Comparison of ENCODE assay signal across 16 mouse cellular contexts in the genomic region with DNA sequence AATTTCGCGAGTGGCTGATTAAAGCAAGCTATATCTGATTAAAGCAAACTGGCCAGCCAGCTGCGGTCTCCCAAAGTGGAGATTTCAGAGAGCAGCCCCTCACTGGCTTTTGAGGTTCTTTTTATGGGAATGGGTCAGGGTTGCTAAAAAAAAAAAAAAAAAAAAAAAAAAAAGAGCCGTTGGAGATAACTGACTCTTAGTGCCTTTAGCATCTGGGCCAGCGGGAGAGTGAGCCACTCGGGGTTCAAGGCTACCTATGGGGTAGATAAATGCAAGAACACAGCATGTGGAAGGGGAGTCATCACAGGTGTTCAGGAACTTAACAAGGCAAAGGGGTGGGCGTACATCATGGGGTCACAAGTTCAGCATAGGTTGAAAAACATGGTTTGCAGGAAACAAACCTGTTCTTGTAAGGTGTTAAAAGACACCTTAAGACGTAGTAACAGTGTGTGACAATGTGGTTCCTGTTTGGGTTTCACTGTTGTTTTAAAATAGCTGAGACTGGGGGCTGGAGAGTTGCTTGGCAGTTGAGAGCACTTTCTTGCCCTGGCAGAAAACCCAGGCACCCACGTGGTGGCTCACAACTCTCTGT. TPM values are rescaled to one million over a fixed set of nuclear protein-coding genes. Genes with fewer than 3 reads are reported as not detected.
DNase-seq lines count a peak whose midpoint lies in the region; ATAC-seq and TF ChIP-seq lines count a peak whose summit lies in the region.
"Had no signal": no experiment of that assay in that cellular context is flagged by ENCODE, and none has a peak within 500 bp of the region (broad histone marks: within the 10 kb centered on the region; RNA-seq: fewer than 3 reads in every experiment).

No protein-coding gene starts in this region.

- TF ChIP-seq POLR2A in testis, adult 2 months (IDR thresholded peaks at IDR 0.05; ENCODE audit: control insufficient read depth, low read depth, low read length), result no peak
- TF ChIP-seq POLR2A in myocyte (IDR thresholded peaks at IDR 0.05; ENCODE audit: insufficient read length, low read depth), result no peak

- H3K79me2 ChIP-seq in myocyte (ENCODE audit: control insufficient read depth, insufficient read depth), result peaks cover 12% of the 10 kb centered on the region

- H3K9me3 ChIP-seq in kidney, embryonic 15.5 days (replicated peaks), result no peaks in the 10 kb centered on the region
- no peaks in the 10 kb centered on the region for H3K9me3 ChIP-seq in embryonic facial prominence, embryonic 14.5 days (ENCODE audit: control insufficient read depth, low read length)
- H3K9me3 ChIP-seq: embryonic facial prominence, embryonic 15.5 days had no signal

- no peak for DNase-seq in kidney, postnatal 36 days
- no peak for DNase-seq in testis, postnatal 14 days (ENCODE audit: low spot score)
- no peak for DNase-seq in embryonic facial prominence, embryonic 14.5 days (ENCODE audit: low spot score)
- no peak for DNase-seq in cerebellum, postnatal 10 days
- no peak for DNase-seq in right cerebral cortex, adult 18-20 months
- DNase-seq: adrenal gland, postnatal 25 days; cerebellum, postnatal 25 days; kidney, postnatal 25 days; retina, postnatal 1 day; spleen, adult 18-20 months had no signal

- H3ac ChIP-seq in myocyte (ENCODE audit: control insufficient read depth, insufficient read length), result no peak overlapping the region

- H3K4me2 ChIP-seq in kidney, embryonic 15.5 days, result no peak overlapping the region
- peak overlapping the region; percentile 52; the same call in 1 of the 2 replicates for H3K4me2 ChIP-seq in embryonic facial prominence, embryonic 14.5 days (ENCODE audit: low read depth, low read length)
- no peak overlapping the region for H3K4me2 ChIP-seq in myocyte (ENCODE audit: low read depth)

- no peak overlapping the region for H3K9ac ChIP-seq in kidney, embryonic 15.5 days
- 0 out of 2 replicates have a peak overlapping the region, but pooled peaks have one; percentile 59 for H3K9ac ChIP-seq in embryonic facial prominence, embryonic 14.5 days (ENCODE audit: low read depth, low read length)
- H3K9ac ChIP-seq: embryonic facial prominence, embryonic 15.5 days had no signal

- WGBS in kidney, embryonic 15.5 days, result 68% methylated on average over 9 of the region's 9 CpGs
- WGBS in embryonic facial prominence, embryonic 14.5 days, result 71% methylated on average over 9 of the region's 9 CpGs

- H3K27ac ChIP-seq in kidney, embryonic 15.5 days, result peak overlapping the region; percentile 55; the same call in 1 of the 2 replicates
- peak overlapping the region; percentile 79 for H3K27ac ChIP-seq in testis, adult 2 months (ENCODE audit: control insufficient read depth, insufficient read depth, low read depth, low read length)
- H3K27ac ChIP-seq in embryonic facial prominence, embryonic 14.5 days (replicated peaks; ENCODE audit: low read depth, low read length), result peak overlapping the region; percentile 65; the same call in 1 of the 2 replicates
- H3K27ac ChIP-seq: hindbrain, postnatal 0 days had no signal

- H3K4me1 ChIP-seq in kidney, embryonic 15.5 days, result peaks cover 17% of the 10 kb centered on the region
- peaks cover 18% of the 10 kb centered on the region for H3K4me1 ChIP-seq in testis, adult 2 months (ENCODE audit: control insufficient read depth, insufficient read depth, low read length)
- peaks cover 13% of the 10 kb centered on the region for H3K4me1 ChIP-seq in embryonic facial prominence, embryonic 14.5 days (ENCODE audit: control insufficient read depth, insufficient read depth, low read length)

- ATAC-seq in kidney, embryonic 15.5 days (replicated peaks; ENCODE audit: low FRiP score), result no peak
- no peak for ATAC-seq in embryonic facial prominence, embryonic 14.5 days (ENCODE audit: low read depth)

- no peak overlapping the region for H3K4me3 ChIP-seq in kidney, embryonic 15.5 days (replicated peaks)
- peak overlapping the region; percentile 95 for H3K4me3 ChIP-seq in testis, adult 2 months (ENCODE audit: control insufficient read depth, low read depth, low read length)
- no peak overlapping the region for H3K4me3 ChIP-seq in embryonic facial prominence, embryonic 14.5 days (ENCODE audit: low read depth, low read length)
- H3K4me3 ChIP-seq in myocyte, result peak overlapping the region; percentile 63

- peaks cover 24% of the 10 kb centered on the region for H3K36me3 ChIP-seq in kidney, embryonic 15.5 days
- H3K36me3 ChIP-seq in testis, adult 2 months (ENCODE audit: control insufficient read depth, insufficient read depth, low read length), result no peaks in the 10 kb centered on the region
- peaks cover 21% of the 10 kb centered on the region for H3K36me3 ChIP-seq in embryonic facial prominence, embryonic 14.5 days (ENCODE audit: control insufficient read depth, insufficient read depth, low read length)
- peaks cover 9% of the 10 kb centered on the region for H3K36me3 ChIP-seq in myocyte (ENCODE audit: control insufficient read depth, insufficient read depth)

- H3K27me3 ChIP-seq in kidney, embryonic 15.5 days, result no peaks in the 10 kb centered on the region
- no peaks in the 10 kb centered on the region for H3K27me3 ChIP-seq in testis, adult 2 months (ENCODE audit: control insufficient read depth, insufficient read depth, low read length)
- no peaks in the 10 kb centered on the region for H3K27me3 ChIP-seq in embryonic facial prominence, embryonic 14.5 days (replicated peaks; ENCODE audit: control insufficient read depth, insufficient read depth, low read length)
- H3K27me3 ChIP-seq in myocyte (ENCODE audit: control insufficient read depth, insufficient read depth, insufficient read length), result no peaks in the 10 kb centered on the region
- H3K27me3 ChIP-seq: CH12.LX; embryonic facial prominence, embryonic 15.5 days had no signal

- no peak for TF ChIP-seq CTCF in testis, adult 2 months (IDR thresholded peaks at IDR 0.05; ENCODE audit: control insufficient read depth, insufficient read depth, insufficient replicate concordance, low read depth, low read length)

TF ChIP-seq in myocyte, 11 proteins besides CTCF, POLR2A, EP300 and RAD21:
- TF ChIP-seq POLR2AphosphoS2 (IDR thresholded peaks at IDR 0.05; ENCODE audit: insufficient read length, low read depth), result no peak
- no peak for TF ChIP-seq MYOD1 (IDR thresholded peaks at IDR 0.05; ENCODE audit: control insufficient read depth in 1 of 3, insufficient read length in 2 of 3, low read depth in 2 of 3)
- no peak for TF ChIP-seq REST (IDR thresholded peaks at IDR 0.05; ENCODE audit: insufficient read depth, insufficient read length)
- no peak for TF ChIP-seq TCF12 (IDR thresholded peaks at IDR 0.05; ENCODE audit: insufficient read depth, poor library complexity, severe bottlenecking)
- no peak for TF ChIP-seq SRF (IDR thresholded peaks at IDR 0.05; ENCODE audit: control insufficient read depth, insufficient read length, low read depth)
- no peak for TF ChIP-seq TCF3 (IDR thresholded peaks at IDR 0.05; ENCODE audit: insufficient read length, low read depth)
- TF ChIP-seq MAX (IDR thresholded peaks at IDR 0.05; ENCODE audit: low read depth), result no peak
- TF ChIP-seq MYOG (IDR thresholded peaks at IDR 0.05; ENCODE audit: control insufficient read depth in 1 of 3, insufficient read depth in 1 of 3, insufficient read length in 2 of 3, low read depth in 2 of 3), result no peak
- no peak for TF ChIP-seq CEBPB (IDR thresholded peaks at IDR 0.05; ENCODE audit: insufficient read depth, poor library complexity, severe bottlenecking)
- no peak for TF ChIP-seq E2F4 (IDR thresholded peaks at IDR 0.05; ENCODE audit: insufficient read depth)
- TF ChIP-seq USF1 (IDR thresholded peaks at IDR 0.05; ENCODE audit: low read depth), result no peak
TF ChIP-seq in myocyte: peak in this region for 0.

RNA-seq across cellular contexts. Expression of a gene that starts 0.9 kb away (rescaled TPM):
- 47.8 and 53.9 TPM in 2 replicates for polyA plus RNA-seq in kidney, embryonic 15.5 days (2015; fragmentation: Nextera tagmentation; extraction: Ambion mirVana)
- 5.3 and 5.9 TPM in 2 replicates for polyA plus RNA-seq in testis, adult 2 months (2012; rRNA removed)
- 25.5 and 35.1 TPM in 2 replicates for polyA plus RNA-seq in embryonic facial prominence, embryonic 14.5 days (2014; fragmentation: Nextera tagmentation; extraction: Ambion mirVana)
- polyA plus RNA-seq in myocyte (2012; fragmentation: generic; extraction: Trizol), result 16.3 TPM

RNA-seq across cellular contexts. Expression of a gene that starts 31.1 kb away (rescaled TPM):
- polyA plus RNA-seq in kidney, embryonic 15.5 days (2015; fragmentation: Nextera tagmentation; extraction: Ambion mirVana), result 20.6 and 23.7 TPM in 2 replicates
- 51.5 and 52.5 TPM in 2 replicates for polyA plus RNA-seq in testis, adult 2 months (2012; rRNA removed)
- 23.5 and 24.4 TPM in 2 replicates for polyA plus RNA-seq in embryonic facial prominence, embryonic 14.5 days (2014; fragmentation: Nextera tagmentation; extraction: Ambion mirVana)
- 10.7 TPM for polyA plus RNA-seq in myocyte (2012; fragmentation: generic; extraction: Trizol)

RNA-seq across cellular contexts. Expression of a gene that starts 51.6 kb away (rescaled TPM):
- 21.9 and 25.8 TPM in 2 replicates for polyA plus RNA-seq in kidney, embryonic 15.5 days (2015; fragmentation: Nextera tagmentation; extraction: Ambion mirVana)
- 8.9 and 13.5 TPM in 2 replicates for polyA plus RNA-seq in testis, adult 2 months (2012; rRNA removed)
- 50.0 and 81.7 TPM in 2 replicates for polyA plus RNA-seq in embryonic facial prominence, embryonic 14.5 days (2014; fragmentation: Nextera tagmentation; extraction: Ambion mirVana)
- polyA plus RNA-seq in myocyte (2012; fragmentation: generic; extraction: Trizol), result 525 TPM

Comparison
In these comparisons a context has a peak if more than half of its experiments do, and no peak if none do; other contexts are left out.
1. H3K4me3 ChIP-seq: peak in testis, adult 2 months (single experiment) and myocyte (single experiment); none in kidney, embryonic 15.5 days (single experiment) and embryonic facial prominence, embryonic 14.5 days (single experiment).
2. Peak in every context shown above with its lines, with median percentiles within 50 percentile points of each other: H3K27ac ChIP-seq.